Mouse (Mus musculus): ENCODE measurements around the gene Fank1. TPM values are rescaled to one million over a fixed set of nuclear protein-coding genes. Genes with fewer than 3 reads are reported as not detected.

Gene Fank1
- polyA plus RNA-seq, 1 experiment from 2014 or later: 2.8 TPM

GRCm38 (mm10) chr7:133916230-133916629 is 139.6 kb downstream of the Fank1 start:
- Histone ChIP-seq H3K27me3 (replicated peaks) (no peaks in the 10 kb centered on the region; the same call in 1 of the 2 replicates), H3K27ac (replicated peaks) (no peak overlapping the region), H3K4me2 (no peak overlapping the region), H3K4me3 (replicated peaks) (no peak overlapping the region), H3K9ac (replicated peaks) (no peak overlapping the region), H3K36me3 (no peaks in the 10 kb centered on the region), H3K9me3 (replicated peaks) (no peaks in the 10 kb centered on the region; the same call in 1 of the 2 replicates), H3K4me1 (no peaks in the 10 kb centered on the region)
- 91% methylated on average over 9 of the region's 9 CpGs for WGBS
- no peak for ATAC-seq (ENCODE audit: low FRiP score)

- no peak overlapping the region for H3K4me2 ChIP-seq
- H3K4me3 ChIP-seq (replicated peaks): no peak overlapping the region
- no peak for ATAC-seq (ENCODE audit: low FRiP score)
- H3K36me3 ChIP-seq: no peaks in the 10 kb centered on the region
- H3K27me3 ChIP-seq (replicated peaks): no peaks in the 10 kb centered on the region
- H3K4me1 ChIP-seq: no peaks in the 10 kb centered on the region
- H3K9me3 ChIP-seq (replicated peaks): no peaks in the 10 kb centered on the region; the same call in 1 of the 2 replicates
- H3K9ac ChIP-seq (replicated peaks): no peak overlapping the region
- no peak overlapping the region for H3K27ac ChIP-seq (replicated peaks)
- 51% methylated on average over 5 of the region's 5 CpGs for WGBS
Observed at GRCm38 (mm10) chr7:133919306-133919705, 142.6 kb downstream of the Fank1 start.

- Histone ChIP-seq H3K4me1 (no peaks in the 10 kb centered on the region), H3K27me3 (replicated peaks) (no peaks in the 10 kb centered on the region), H3K4me2 (no peak overlapping the region), H3K27ac (replicated peaks) (no peak overlapping the region), H3K4me3 (replicated peaks) (no peak overlapping the region), H3K9ac (replicated peaks) (no peak overlapping the region), H3K9me3 (replicated peaks) (no peaks in the 10 kb centered on the region; the same call in 1 of the 2 replicates), H3K36me3 (no peaks in the 10 kb centered on the region)
- no peak for ATAC-seq (ENCODE audit: low FRiP score)
- WGBS: 93% methylated on average over 5 of the region's 5 CpGs
Observed at GRCm38 (mm10) chr7:133919918-133920317, 143.3 kb downstream of the Fank1 start.

GRCm38 (mm10) chr7:133920724-133921123 is 144.1 kb downstream of the Fank1 start:
- WGBS: 91% methylated on average over 7 of the region's 7 CpGs
- H3K4me3 ChIP-seq (replicated peaks): no peak overlapping the region
- no peaks in the 10 kb centered on the region for H3K9me3 ChIP-seq (replicated peaks)
- H3K4me1 ChIP-seq: no peaks in the 10 kb centered on the region
- H3K36me3 ChIP-seq: no peaks in the 10 kb centered on the region
- H3K9ac ChIP-seq (replicated peaks): no peak overlapping the region
- no peak overlapping the region for H3K27ac ChIP-seq (replicated peaks)
- no peak overlapping the region for H3K4me2 ChIP-seq
- H3K27me3 ChIP-seq (replicated peaks): no peaks in the 10 kb centered on the region
- ATAC-seq (ENCODE audit: low FRiP score): no peak

GRCm38 (mm10) chr7:133921291-133921690 is 144.6 kb downstream of the Fank1 start:
- no peak overlapping the region for H3K27ac ChIP-seq (replicated peaks)
- no peaks in the 10 kb centered on the region for H3K9me3 ChIP-seq (replicated peaks)
- H3K4me3 ChIP-seq (replicated peaks): no peak overlapping the region
- H3K36me3 ChIP-seq: no peaks in the 10 kb centered on the region
- no peak for ATAC-seq (ENCODE audit: low FRiP score)
- H3K4me1 ChIP-seq: no peaks in the 10 kb centered on the region
- no peak overlapping the region for H3K4me2 ChIP-seq
- no peaks in the 10 kb centered on the region for H3K27me3 ChIP-seq (replicated peaks)
- H3K9ac ChIP-seq (replicated peaks): no peak overlapping the region
- WGBS: 93% methylated on average over 4 of the region's 4 CpGs

- no peak for ATAC-seq (ENCODE audit: low FRiP score)
- no peak overlapping the region for H3K4me3 ChIP-seq (replicated peaks)
- H3K27me3 ChIP-seq (replicated peaks): no peaks in the 10 kb centered on the region
- no peak overlapping the region for H3K4me2 ChIP-seq
- H3K36me3 ChIP-seq: no peaks in the 10 kb centered on the region
- no peak overlapping the region for H3K9ac ChIP-seq (replicated peaks)
- no peak overlapping the region for H3K27ac ChIP-seq (replicated peaks)
- H3K4me1 ChIP-seq: no peaks in the 10 kb centered on the region
- WGBS: 69% methylated on average over 6 of the region's 6 CpGs
- H3K9me3 ChIP-seq (replicated peaks): no peaks in the 10 kb centered on the region
Observed at GRCm38 (mm10) chr7:133923994-133924393, 147.3 kb downstream of the Fank1 start.

GRCm38 (mm10) chr7:133925771-133926170 is 149.1 kb downstream of the Fank1 start:
- no peak overlapping the region for H3K9ac ChIP-seq (replicated peaks)
- ATAC-seq (ENCODE audit: low FRiP score): no peak
- 49% methylated on average over 2 of the region's 2 CpGs for WGBS

GRCm38 (mm10) chr7:133928981-133929380 is 152.3 kb downstream of the Fank1 start:
- Histone ChIP-seq H3K27me3 (replicated peaks) (no peaks in the 10 kb centered on the region), H3K9me3 (replicated peaks) (no peaks in the 10 kb centered on the region)
- 92% methylated on average over 3 of the region's 3 CpGs for WGBS

More at GRCm38 (mm10) chr7:133925771-133926170, 149.1 kb downstream of the Fank1 start:
- H3K27me3 ChIP-seq (replicated peaks): no peaks in the 10 kb centered on the region
- no peaks in the 10 kb centered on the region for H3K36me3 ChIP-seq
- H3K9me3 ChIP-seq (replicated peaks): no peaks in the 10 kb centered on the region
- H3K4me1 ChIP-seq: no peaks in the 10 kb centered on the region
- no peak overlapping the region for H3K4me3 ChIP-seq (replicated peaks)
- H3K27ac ChIP-seq (replicated peaks): no peak overlapping the region
- H3K4me2 ChIP-seq: no peak overlapping the region

More at GRCm38 (mm10) chr7:133928981-133929380, 152.3 kb downstream of the Fank1 start:
- Histone ChIP-seq H3K4me2 (no peak overlapping the region), H3K27ac (replicated peaks) (no peak overlapping the region), H3K36me3 (no peaks in the 10 kb centered on the region), H3K9ac (replicated peaks) (no peak overlapping the region), H3K4me3 (replicated peaks) (no peak overlapping the region), H3K4me1 (no peaks in the 10 kb centered on the region)
- no peak for ATAC-seq (ENCODE audit: low FRiP score)

Other genes starting within 250 kb of the Fank1 start
- gene Tex36, start 174.7 kb upstream of the Fank1 start, polyA plus RNA-seq (2015; fragmentation: Nextera tagmentation; extraction: Ambion mirVana): not detected in 2 replicates
- 14.5 and 17.8 TPM in 2 replicates for gene Edrf1, start 139.3 kb upstream of the Fank1 start, polyA plus RNA-seq (2015; fragmentation: Nextera tagmentation; extraction: Ambion mirVana)
- not detected in 2 replicates for gene Mmp21, start 96.8 kb upstream of the Fank1 start, polyA plus RNA-seq (2015; fragmentation: Nextera tagmentation; extraction: Ambion mirVana)
- gene Bccip, start 67.5 kb upstream of the Fank1 start, polyA plus RNA-seq (2015; fragmentation: Nextera tagmentation; extraction: Ambion mirVana): 103 and 109 TPM in 2 replicates
- gene Uros, start 66.8 kb upstream of the Fank1 start, polyA plus RNA-seq (2015; fragmentation: Nextera tagmentation; extraction: Ambion mirVana): 51.3 and 52.2 TPM in 2 replicates
- 37.4 and 38.2 TPM in 2 replicates for gene Dhx32, start 5.9 kb downstream of the Fank1 start, polyA plus RNA-seq (2015; fragmentation: Nextera tagmentation; extraction: Ambion mirVana)

Measured in neural tube, embryonic 15.5 days (tissue).